Mouse (Mus musculus) gastrocnemius, postnatal 36 days (tissue): ENCODE measurements around the gene Pacsin2. TPM values are rescaled to one million over a fixed set of nuclear protein-coding genes. Genes with fewer than 3 reads are reported as not detected.
"Not testable (repeated sequence)": the region's sequence is repeated elsewhere in the genome, so short reads cannot be mapped to it uniquely, and the experiment has no call there.

Experiments used
- DNase-seq, 2 experiments: peaks; one replicate each; pipeline ENCODE4 v3.0.0; 2022
- intact Hi-C: fragments of 180-260 bp; cut with DNase I; formaldehyde crosslinking; loops from one replicate; pipeline ENCODE4 v1.15.1; 2025
- total RNA-seq, 2 experiments: library from RNA; stranded (reverse); gene quantifications; 2 replicates each; pipeline ENCODE4 v1.2.3; 2021

Pacsin2 gene
- total RNA-seq, 2 experiments from 2014 or later, result 41.4 to 50.5 TPM

DNA sequence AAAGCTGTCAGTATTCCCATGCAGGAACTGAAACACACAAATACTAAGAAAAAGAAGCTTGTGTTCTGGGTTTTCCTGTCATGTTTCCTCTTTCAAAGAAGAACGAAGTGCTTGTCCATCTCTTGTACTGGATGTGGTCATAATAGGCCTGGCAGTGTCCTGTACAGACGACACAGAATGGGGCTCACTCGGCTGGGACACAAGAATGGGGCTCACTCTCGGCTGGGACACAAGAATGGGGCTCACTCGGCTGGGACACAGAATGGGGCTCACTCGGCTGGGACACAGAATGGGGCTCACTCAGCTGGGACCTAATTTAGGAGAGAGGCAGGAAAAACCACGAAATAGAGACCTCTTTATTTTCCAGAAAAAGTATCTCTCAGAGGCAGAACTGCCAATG is 34.0 kb downstream of the Pacsin2 start:
- intact Hi-C loops, result no loop called here
- no peak for DNase-seq

DNA sequence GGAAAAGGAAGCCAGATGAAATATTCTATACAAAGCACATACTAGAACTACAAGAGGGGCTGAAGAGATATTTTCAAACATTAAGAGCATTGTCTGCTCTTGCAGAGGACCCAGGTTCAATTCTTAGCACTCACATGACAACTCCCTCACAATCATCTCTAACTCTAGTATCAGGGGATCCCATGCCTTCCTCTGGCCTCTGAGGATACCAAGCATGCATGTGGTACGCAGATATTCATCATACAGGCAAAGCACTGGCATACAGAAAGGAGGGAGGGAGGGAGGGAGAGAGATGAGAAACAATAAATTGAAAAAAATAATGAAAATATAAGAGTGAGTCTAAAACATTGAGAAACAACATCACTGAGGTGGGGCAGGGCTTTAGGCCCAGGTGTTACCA is 35.8 kb downstream of the Pacsin2 start:
- DNase-seq, result no peak
- intact Hi-C loops, result no loop called here

- intact Hi-C loops, result no loop called here
- DNase-seq, result no peak
Measured at GRCm38 (mm10) chr15:83427294-83428163, 36.9 kb downstream of the Pacsin2 start.

DNA sequence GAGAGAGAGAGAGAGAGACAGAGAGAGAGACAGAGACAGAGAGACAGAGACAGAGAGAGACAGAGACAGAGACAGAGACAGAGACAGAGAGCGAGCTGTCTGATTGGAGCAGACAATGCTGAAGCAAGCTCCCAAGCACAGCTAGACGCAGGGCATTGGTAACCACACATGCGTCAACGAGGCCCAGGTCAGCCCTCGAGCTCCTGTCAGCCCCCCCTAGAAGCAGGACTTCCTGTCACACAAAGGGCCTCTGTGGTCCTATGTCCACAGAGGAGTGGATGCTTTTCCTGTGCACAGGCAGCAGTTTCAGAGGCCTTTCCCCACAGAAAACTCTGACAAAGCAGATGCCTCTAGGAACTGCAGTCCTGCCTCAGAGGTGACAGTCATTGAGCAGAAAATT is 38.6 kb downstream of the Pacsin2 start:
- intact Hi-C loops, result no loop called here
- DNase-seq, result no peak

DNA sequence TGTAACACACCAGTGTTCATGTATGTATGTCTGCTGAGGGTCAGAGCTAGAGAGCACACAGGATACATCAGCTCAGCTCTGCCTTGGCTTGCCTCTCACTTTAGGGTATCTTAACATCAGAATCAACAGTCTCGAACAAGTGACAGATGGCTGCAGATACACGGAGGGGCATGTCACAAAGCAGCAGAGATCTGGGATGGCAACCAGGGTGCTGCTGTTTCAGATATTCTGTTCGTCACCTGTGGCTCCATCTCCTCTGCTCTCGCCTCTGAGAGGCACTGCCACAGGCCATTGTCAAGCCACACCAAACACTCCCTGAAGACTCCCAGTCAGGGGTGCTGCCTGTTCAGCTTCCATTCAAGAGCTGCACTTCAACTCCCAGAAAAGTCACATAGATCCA is 39.1 kb downstream of the Pacsin2 start:
- intact Hi-C loops, result no loop called here
- DNase-seq, result no peak

- intact Hi-C loops, result no loop called here
Measured at GRCm38 (mm10) chr15:83423589-83424384, 40.6 kb downstream of the Pacsin2 start.

GRCm38 (mm10) chr15:83422299-83422981 is 42.0 kb downstream of the Pacsin2 start:
- DNase-seq, result no peak
- intact Hi-C loops, result no loop called here

More at GRCm38 (mm10) chr15:83423589-83424384, 40.6 kb downstream of the Pacsin2 start:
- DNase-seq, result no peak

GRCm38 (mm10) chr15:83419562-83419961 is 44.8 kb downstream of the Pacsin2 start:
- no peak for DNase-seq
- intact Hi-C loops, result loop anchor here (10.0 kb wide), 1 partner anchor 45 kb away; the partner anchor contains the start of gene Pacsin2

DNA sequence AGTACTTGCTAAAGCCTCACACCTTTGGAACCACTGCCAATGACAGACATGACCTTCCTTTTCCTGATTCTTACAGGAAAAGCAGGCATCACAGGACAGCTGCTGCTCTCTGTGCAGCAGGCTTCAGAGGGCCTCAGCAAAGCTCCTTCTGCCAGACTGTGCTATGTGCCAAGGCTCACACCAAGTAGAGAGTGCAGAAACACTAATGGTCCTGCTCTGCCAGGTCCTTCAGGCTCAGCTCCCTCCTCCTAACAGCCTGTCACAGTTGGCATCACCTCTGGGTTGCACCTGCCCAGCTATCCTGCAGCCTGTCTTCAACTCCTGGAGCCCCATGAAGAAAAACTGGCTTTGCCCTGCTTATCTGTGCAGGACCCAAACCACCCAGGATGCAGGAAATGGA is 45.7 kb downstream of the Pacsin2 start:
- intact Hi-C loops, result loop anchor here (10.0 kb wide), 1 partner anchor 46 kb away; the partner anchor contains the start of gene Pacsin2
- no peak for DNase-seq

- intact Hi-C loops, result loop anchor here (10.0 kb wide), 1 partner anchor 47 kb away; the partner anchor contains the start of gene Pacsin2
- DNase-seq, result no peak
Measured at GRCm38 (mm10) chr15:83417916-83418315, 46.5 kb downstream of the Pacsin2 start.

GRCm38 (mm10) chr15:83417407-83417806 is 47.0 kb downstream of the Pacsin2 start:
- no peak for DNase-seq
- intact Hi-C loops, result loop anchor here (10.0 kb wide), 1 partner anchor 47 kb away; the partner anchor contains the start of gene Pacsin2

GRCm38 (mm10) chr15:83415391-83415790 is 49.0 kb downstream of the Pacsin2 start:
- no peak for DNase-seq
- intact Hi-C loops, result loop anchor here (10.0 kb wide), 1 partner anchor 49 kb away; the partner anchor contains the start of gene Pacsin2

DNA sequence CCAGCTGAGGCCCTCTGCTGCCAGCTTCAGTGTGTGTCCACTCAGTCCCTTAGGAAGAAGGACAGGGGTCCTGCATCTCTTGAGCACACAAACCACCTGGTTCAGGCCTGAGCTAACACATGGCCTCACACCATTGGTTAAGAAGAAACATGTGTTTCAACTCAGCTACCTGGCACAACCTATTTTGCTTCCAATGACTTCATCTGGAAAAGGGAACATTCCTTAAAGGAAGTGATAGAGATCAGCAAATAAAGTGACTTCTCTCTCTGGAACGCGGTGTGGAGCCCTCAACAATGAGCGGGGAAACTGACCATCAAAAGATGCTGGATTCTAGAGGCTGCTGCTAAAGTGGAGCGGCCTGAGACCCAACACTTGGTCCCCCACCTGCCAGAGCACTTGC is 52.8 kb downstream of the Pacsin2 start:
- DNase-seq, result no peak
- intact Hi-C loops, result loop anchor here (10.0 kb wide), 1 partner anchor 53 kb away; the partner anchor contains the start of gene Pacsin2

- no peak for DNase-seq
- intact Hi-C loops, result loop anchor here (10.0 kb wide), 1 partner anchor 54 kb away; the partner anchor contains the start of gene Pacsin2
Measured at GRCm38 (mm10) chr15:83410735-83411134, 53.7 kb downstream of the Pacsin2 start.

GRCm38 (mm10) chr15:83410270-83410669 is 54.1 kb downstream of the Pacsin2 start:
- no peak for DNase-seq
- intact Hi-C loops, result loop anchor here (10.0 kb wide), 1 partner anchor 55 kb away; the partner anchor contains the start of gene Pacsin2

DNA sequence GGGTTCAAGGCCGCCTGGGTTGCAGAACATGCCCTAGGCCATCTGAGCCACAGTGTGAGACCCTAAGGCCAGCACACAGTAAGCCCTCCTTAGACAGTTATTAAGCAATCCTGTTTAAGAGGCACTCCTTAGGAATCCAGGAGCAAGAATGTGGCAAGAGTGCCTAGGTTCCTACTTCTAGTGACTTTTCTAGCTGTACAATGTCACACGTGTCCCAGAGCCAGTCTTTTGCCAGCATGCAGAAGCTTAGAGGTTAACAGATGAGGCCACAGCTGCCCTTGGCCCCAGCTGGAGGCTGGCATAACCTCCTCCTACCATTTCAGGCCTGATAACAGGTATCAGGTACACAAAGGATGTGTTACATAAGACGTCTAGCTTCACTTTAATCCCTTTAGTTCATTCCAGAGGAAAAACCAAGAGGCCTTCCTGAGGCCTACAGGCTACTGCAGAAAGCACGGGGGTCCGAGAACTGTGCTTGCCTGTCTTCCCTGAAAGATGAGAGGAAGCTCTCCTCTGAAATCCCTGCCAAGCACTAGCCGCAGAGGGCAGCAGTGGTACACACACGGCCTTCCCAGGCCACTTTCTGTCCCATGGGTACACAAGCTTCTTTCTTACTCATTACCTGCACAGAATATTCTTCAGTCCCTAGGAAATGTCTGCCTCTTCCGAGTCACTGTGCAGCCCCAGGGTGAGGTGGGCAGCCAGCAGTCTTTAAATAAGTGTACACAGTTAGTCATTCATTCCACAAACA is 55.5 kb downstream of the Pacsin2 start:
- intact Hi-C loops, result loop anchor here (5.0 kb wide), 1 partner anchor 108 kb away; no protein-coding TSS in a partner anchor
- DNase-seq, result no peak

DNA sequence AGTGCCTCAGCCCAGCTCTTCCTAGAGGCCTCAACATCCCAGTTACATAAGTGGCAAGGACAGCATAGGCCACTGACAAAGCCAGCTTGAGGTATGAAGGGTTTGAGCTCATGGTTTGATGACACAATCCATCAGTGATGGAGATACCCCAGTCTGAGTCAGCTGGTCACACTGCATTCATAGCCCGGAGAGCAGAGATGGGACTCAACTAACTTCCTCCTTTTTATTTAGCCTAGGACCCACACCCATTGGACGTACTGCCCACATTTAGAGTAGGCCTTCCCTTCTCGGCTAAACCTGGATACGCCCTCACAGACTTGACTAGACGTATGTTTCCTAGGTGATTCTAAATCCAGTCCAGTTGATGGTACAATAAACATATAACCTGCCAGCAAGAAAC is 56.2 kb downstream of the Pacsin2 start:
- intact Hi-C loops, result loop anchor here (5.0 kb wide), 1 partner anchor 109 kb away; no protein-coding TSS in a partner anchor
- DNase-seq, result no peak

DNA sequence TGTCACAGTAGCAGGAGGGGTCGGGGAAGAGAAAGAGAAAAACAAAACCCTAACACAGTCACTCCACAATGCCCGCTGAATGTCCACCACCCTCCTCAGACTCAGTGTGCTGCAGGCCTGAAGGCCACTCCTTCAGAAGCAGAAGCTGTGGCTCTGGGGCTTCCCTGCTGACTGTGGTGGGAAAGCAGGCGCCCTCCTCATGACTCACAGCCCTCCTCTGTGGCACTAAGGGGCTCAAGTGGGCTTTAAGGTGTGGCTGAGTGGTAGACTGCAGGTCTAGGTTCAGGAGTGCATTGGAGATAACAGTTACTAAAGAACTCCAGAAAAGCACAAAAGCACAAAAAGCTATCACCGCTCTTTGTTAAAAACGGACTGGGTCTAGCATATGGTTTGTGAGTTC is 56.9 kb downstream of the Pacsin2 start:
- no peak for DNase-seq
- intact Hi-C loops, result loop anchor here (5.0 kb wide), 1 partner anchor 110 kb away; no protein-coding TSS in a partner anchor

GRCm38 (mm10) chr15:83405866-83406265 is 58.5 kb downstream of the Pacsin2 start:
- intact Hi-C loops, result loop anchor here (5.0 kb wide), 1 partner anchor 111 kb away; no protein-coding TSS in a partner anchor
- DNase-seq, result not testable (repeated sequence)
